Mouse (Mus musculus) liver, embryonic 14.5 days (tissue): ENCODE measurements around the gene Sall4.

ENCODE experiments used
- CTCF ChIP-seq: IDR thresholded peaks from 2 replicates; pipeline ENCODE4 v1.5.1; 2016; ENCODE audit warnings: antibody characterized with exemption, low read depth, control low read depth
- EP300 ChIP-seq: IDR thresholded peaks from 2 replicates; pipeline ENCODE4 v1.6.1; 2016; ENCODE audit warnings: antibody characterized with exemption, low read depth

DNA sequence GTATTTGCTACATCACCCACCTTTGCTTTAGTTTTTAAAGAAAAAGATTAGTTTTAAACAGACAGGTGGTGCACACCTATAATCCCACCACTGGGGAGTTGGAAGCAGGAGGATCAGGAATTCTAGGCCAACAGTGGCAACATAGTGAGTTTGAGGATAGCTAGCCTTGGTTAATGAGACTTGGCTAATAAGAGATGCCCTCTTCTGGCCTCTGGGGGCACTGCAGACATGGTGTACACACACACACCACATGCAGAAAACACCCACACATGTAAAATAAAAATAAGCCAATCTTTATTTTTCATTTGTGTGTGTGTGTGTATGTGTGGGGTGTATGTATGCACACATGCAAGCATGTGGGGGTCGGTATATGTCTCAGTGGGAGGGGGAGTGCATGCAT is 28.9 kb downstream of the Sall4 start:
- TF ChIP-seq EP300 = no peak
- TF ChIP-seq CTCF = no peak
